Mouse (Mus musculus) myocyte (in vitro differentiated cells): ENCODE data around the gene Mfn1. TPM values are rescaled to one million over a fixed set of nuclear protein-coding genes. Genes with fewer than 3 reads are reported as not detected.

Experiments used
- H3K27me3 ChIP-seq: one replicate; pipeline ENCODE4 v1.6.1; 2011; ENCODE audit not compliant: control insufficient read depth, insufficient read depth, insufficient read length
- H3K36me3 ChIP-seq: one replicate; pipeline ENCODE4 v1.6.1; 2011; ENCODE audit not compliant: control insufficient read depth, insufficient read depth
- H3K4me2 ChIP-seq: one replicate; pipeline ENCODE4 v1.6.1; 2011; ENCODE audit warnings: low read depth, control low read depth
- H3K4me3 ChIP-seq: one replicate; pipeline ENCODE4 v1.5.1; 2011; ENCODE audit warnings: mild to moderate bottlenecking, control low read depth, moderate library complexity
- H3K79me2 ChIP-seq: one replicate; pipeline ENCODE4 v1.6.1; 2011; ENCODE audit not compliant: control insufficient read depth, insufficient read depth
- H3ac ChIP-seq: one replicate; pipeline ENCODE4 v1.6.1; 2011; ENCODE audit not compliant: control insufficient read depth, insufficient read length
- CEBPB ChIP-seq: IDR thresholded peaks from 2 replicates; pipeline ENCODE4 v1.6.1; 2011; ENCODE audit warnings: mild to moderate bottlenecking, moderate library complexity; ENCODE audit not compliant: poor library complexity, insufficient read depth, severe bottlenecking
- E2F4 ChIP-seq: IDR thresholded peaks from one replicate; pipeline ENCODE4 v1.6.1; 2011; ENCODE audit warnings: mild to moderate bottlenecking, control low read depth, moderate library complexity; ENCODE audit not compliant: insufficient read depth
- MAX ChIP-seq: IDR thresholded peaks from one replicate; pipeline ENCODE4 v1.6.1; 2011; ENCODE audit warnings: low read depth, mild to moderate bottlenecking, control low read depth
- MYOD1 ChIP-seq, 3 experiments: IDR thresholded peaks; one replicate each; pipeline ENCODE4 v1.6.1; 2011; ENCODE audit warnings: control low read depth in 2 of 3, low read depth in 2 of 3, mild to moderate bottlenecking in 2 of 3, moderate library complexity in 1 of 3; ENCODE audit not compliant: insufficient read length in 2 of 3, control insufficient read depth in 1 of 3
- MYOG ChIP-seq, 3 experiments: IDR thresholded peaks; one replicate each; pipeline ENCODE4 v1.6.1; 2011; ENCODE audit warnings: control low read depth in 2 of 3, low read depth in 2 of 3, mild to moderate bottlenecking in 2 of 3; ENCODE audit not compliant: insufficient read length in 2 of 3, control insufficient read depth in 1 of 3, insufficient read depth in 1 of 3
- POLR2A ChIP-seq: IDR thresholded peaks from one replicate; pipeline ENCODE4 v1.6.1; 2011; ENCODE audit warnings: low read depth, mild to moderate bottlenecking, control low read depth, moderate library complexity; ENCODE audit not compliant: insufficient read length
- POLR2AphosphoS2 ChIP-seq: IDR thresholded peaks from one replicate; pipeline ENCODE4 v1.6.1; 2011; ENCODE audit warnings: low read depth, control low read depth; ENCODE audit not compliant: insufficient read length
- REST ChIP-seq: IDR thresholded peaks from one replicate; pipeline ENCODE4 v1.6.1; 2011; ENCODE audit warnings: mild to moderate bottlenecking, control low read depth, moderate library complexity; ENCODE audit not compliant: insufficient read depth, insufficient read length
- SRF ChIP-seq: IDR thresholded peaks from one replicate; pipeline ENCODE4 v1.6.1; 2011; ENCODE audit warnings: low read depth; ENCODE audit not compliant: control insufficient read depth, insufficient read length
- TCF12 ChIP-seq: IDR thresholded peaks from one replicate; pipeline ENCODE4 v1.6.1; 2011; ENCODE audit warnings: mild to moderate bottlenecking, control low read depth; ENCODE audit not compliant: poor library complexity, insufficient read depth, severe bottlenecking
- TCF3 ChIP-seq: IDR thresholded peaks from one replicate; pipeline ENCODE4 v1.6.1; 2011; ENCODE audit warnings: low read depth, control low read depth; ENCODE audit not compliant: insufficient read length
- USF1 ChIP-seq: IDR thresholded peaks from one replicate; pipeline ENCODE4 v1.6.1; 2011; ENCODE audit warnings: low read depth, mild to moderate bottlenecking, control low read depth, moderate library complexity
- polyA plus RNA-seq: library from polyadenylated mRNA; unstranded; fragments of >200 nt; fragmentation: generic; extraction: Trizol; gene quantifications from one replicate; pipeline ENCODE4 v1.2.1, GENCODE M21; 2012; ENCODE audit warnings: missing spikeins

The Mfn1 gene
- polyA plus RNA-seq, 1 experiment, result 17.0 TPM

DNA sequence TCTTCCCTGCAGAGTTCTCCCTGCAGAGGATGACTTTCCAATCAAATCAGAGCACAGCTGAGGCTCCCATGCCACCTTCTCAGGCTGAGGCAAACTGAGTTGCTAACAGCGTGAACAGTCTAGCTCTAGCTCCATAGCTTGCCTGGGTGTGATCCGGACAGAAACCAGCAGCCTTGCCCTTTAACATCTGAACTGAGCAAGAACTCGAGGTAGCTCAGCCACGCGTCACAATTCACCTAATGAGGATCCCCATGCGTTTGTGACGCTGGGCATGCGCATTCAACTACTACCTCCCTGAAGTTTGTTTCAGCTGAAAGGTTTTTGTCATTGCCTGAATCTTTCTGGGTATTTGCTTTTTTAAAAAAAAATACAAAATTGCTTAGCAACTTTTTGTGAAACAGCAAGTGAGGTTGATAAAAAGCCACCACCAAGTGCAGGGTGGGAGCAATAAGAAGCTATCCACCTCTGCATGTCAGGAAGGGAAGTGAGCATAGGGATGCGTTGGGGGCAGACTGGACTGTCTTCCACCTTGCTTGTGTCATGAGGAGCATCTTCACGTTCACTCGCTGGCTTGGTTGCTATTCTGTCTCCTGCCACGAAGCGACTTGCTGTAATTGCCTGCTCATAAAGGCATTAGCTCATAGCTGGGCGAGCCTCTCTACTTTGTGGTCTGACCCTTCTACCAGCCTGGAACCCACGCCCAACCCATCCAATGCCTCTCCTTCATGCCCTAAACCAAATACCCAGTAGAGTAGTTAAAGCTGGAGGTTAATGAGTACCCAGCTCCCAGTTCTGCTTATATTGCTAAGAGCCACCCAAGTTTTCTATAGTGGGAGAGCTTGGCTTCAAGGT, 39.0 kb upstream of the Mfn1 start:
- no peak for TF ChIP-seq TCF3
- no peak for TF ChIP-seq USF1
- TF ChIP-seq REST, result no peak
- no peak for TF ChIP-seq MAX
- no peak for TF ChIP-seq MYOD1 (IDR thresholded peaks at IDR 0.05; ENCODE audit: control insufficient read depth in 1 of 3, insufficient read length in 2 of 3, low read depth in 2 of 3)
- TF ChIP-seq MYOG (IDR thresholded peaks at IDR 0.05; ENCODE audit: control insufficient read depth in 1 of 3, insufficient read depth in 1 of 3, insufficient read length in 2 of 3, low read depth in 2 of 3), result no peak
- no peak for TF ChIP-seq POLR2A
- no peak for TF ChIP-seq E2F4
- TF ChIP-seq SRF, result no peak
- no peak for TF ChIP-seq POLR2AphosphoS2
- TF ChIP-seq TCF12, result no peak
- no peak for TF ChIP-seq CEBPB
- Histone ChIP-seq H3K36me3 (no peaks in the 10 kb centered on the region), H3K4me2 (peak overlapping the region; percentile 62), H3ac (no peak overlapping the region), H3K4me3 (no peak overlapping the region), H3K27me3 (no peaks in the 10 kb centered on the region), H3K79me2 (no peaks in the 10 kb centered on the region)

DNA sequence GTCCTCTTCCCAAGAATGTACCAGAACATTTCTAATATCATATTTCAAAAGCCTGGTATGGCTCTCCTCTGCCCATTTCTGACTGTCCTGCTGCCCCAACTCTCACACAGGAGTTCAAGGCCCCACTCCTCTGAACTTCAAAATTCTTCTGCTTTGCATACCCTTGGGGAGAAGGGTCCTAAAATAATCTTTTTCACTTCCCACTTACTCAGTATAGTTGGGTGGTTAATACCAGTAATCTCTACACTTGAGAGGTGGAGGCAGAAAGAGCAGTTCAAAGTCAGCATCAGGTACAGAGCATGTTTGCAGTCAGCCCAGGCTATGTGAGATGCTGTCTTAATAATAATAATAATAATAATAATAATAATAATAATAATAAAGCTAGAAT, 38.3 kb upstream of the Mfn1 start:
- Histone ChIP-seq H3K36me3 (no peaks in the 10 kb centered on the region), H3K27me3 (no peaks in the 10 kb centered on the region), H3K4me3 (no peak overlapping the region), H3K79me2 (no peaks in the 10 kb centered on the region), H3K4me2 (peak overlapping the region; percentile 9), H3ac (no peak overlapping the region)
- TF ChIP-seq CEBPB, result no peak
- no peak for TF ChIP-seq POLR2AphosphoS2
- TF ChIP-seq USF1, result no peak
- TF ChIP-seq MAX, result no peak
- TF ChIP-seq POLR2A, result no peak
- no peak for TF ChIP-seq MYOD1 (IDR thresholded peaks at IDR 0.05; ENCODE audit: control insufficient read depth in 1 of 3, insufficient read length in 2 of 3, low read depth in 2 of 3)
- no peak for TF ChIP-seq REST
- no peak for TF ChIP-seq SRF
- TF ChIP-seq E2F4, result no peak
- no peak for TF ChIP-seq TCF12
- TF ChIP-seq TCF3, result no peak
- no peak for TF ChIP-seq MYOG (IDR thresholded peaks at IDR 0.05; ENCODE audit: control insufficient read depth in 1 of 3, insufficient read depth in 1 of 3, insufficient read length in 2 of 3, low read depth in 2 of 3)

DNA sequence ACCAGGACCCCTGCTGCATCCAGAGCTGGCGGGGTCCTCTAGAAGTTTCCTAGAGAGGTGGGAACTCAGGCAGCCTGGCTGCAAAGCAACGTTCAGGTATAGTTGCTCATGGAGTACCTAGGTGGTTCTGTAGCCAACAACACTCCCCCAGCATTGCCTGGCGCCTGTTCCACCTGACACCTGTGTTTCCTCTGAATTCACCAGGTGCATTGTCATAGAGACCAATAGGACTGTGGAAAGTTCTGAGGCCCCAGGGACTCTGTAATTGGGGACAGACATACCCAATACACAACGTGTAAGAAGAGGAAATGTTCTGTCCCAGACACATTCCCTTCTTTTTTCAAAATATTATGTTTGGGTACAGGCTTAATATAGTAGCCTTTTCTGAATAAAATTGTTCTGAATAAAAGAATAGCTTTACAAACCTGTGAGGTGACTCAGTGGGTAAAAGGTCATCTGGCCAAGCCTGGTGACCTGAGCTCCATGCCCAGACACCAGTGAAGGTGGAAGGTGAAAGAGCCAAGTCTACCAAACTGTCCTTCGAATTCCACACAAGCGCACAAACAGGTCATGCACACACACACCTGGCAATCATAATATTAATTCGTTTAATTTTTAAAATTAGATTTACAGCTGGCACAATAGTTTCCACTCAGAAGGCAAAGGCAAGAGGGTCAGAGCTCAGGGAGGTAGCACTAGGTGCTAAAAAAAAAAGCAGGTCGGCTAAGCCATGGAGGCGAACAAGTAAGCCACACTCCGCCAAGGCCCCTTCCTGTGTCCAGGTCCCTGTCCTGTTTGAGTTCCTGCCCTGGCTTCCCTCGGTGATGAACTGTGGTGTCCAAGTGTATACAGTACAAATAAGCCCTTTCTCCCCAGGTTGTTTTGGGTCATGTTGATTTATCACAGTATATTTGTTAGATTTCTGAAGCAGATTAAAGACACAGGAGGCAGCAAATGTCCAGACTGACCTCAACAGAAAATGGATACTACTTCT, 36.9 kb upstream of the Mfn1 start, which contains the start of gene Kcnmb3:
TSS of gene Kcnmb3 (minus strand) at position 135 of the 994 bp plus-strand sequence.
- no peak within 1 kb of the TSS for H3ac ChIP-seq
- H3K36me3 ChIP-seq, result no peaks in the 10 kb centered on the region
- no peaks in the 10 kb centered on the region for H3K79me2 ChIP-seq
- no peak for TF ChIP-seq TCF3
- TF ChIP-seq CEBPB, result no peak
- TF ChIP-seq REST, result no peak
- TF ChIP-seq MYOD1 (IDR thresholded peaks at IDR 0.05; ENCODE audit: control insufficient read depth in 1 of 3, insufficient read length in 2 of 3, low read depth in 2 of 3), result no peak
- no peak for TF ChIP-seq E2F4
- TF ChIP-seq TCF12, result no peak
- TF ChIP-seq MYOG (IDR thresholded peaks at IDR 0.05; ENCODE audit: control insufficient read depth in 1 of 3, insufficient read depth in 1 of 3, insufficient read length in 2 of 3, low read depth in 2 of 3), result no peak
- no peak for TF ChIP-seq MAX
- no peak for TF ChIP-seq USF1
- no peak for TF ChIP-seq POLR2AphosphoS2
- TF ChIP-seq SRF, result no peak
- TF ChIP-seq POLR2A, result no peak
- no peaks in the 10 kb centered on the region for H3K27me3 ChIP-seq
- H3K4me2 ChIP-seq, result no peak within 1 kb of the TSS
- H3K4me3 ChIP-seq, result no peak within 1 kb of the TSS

DNA sequence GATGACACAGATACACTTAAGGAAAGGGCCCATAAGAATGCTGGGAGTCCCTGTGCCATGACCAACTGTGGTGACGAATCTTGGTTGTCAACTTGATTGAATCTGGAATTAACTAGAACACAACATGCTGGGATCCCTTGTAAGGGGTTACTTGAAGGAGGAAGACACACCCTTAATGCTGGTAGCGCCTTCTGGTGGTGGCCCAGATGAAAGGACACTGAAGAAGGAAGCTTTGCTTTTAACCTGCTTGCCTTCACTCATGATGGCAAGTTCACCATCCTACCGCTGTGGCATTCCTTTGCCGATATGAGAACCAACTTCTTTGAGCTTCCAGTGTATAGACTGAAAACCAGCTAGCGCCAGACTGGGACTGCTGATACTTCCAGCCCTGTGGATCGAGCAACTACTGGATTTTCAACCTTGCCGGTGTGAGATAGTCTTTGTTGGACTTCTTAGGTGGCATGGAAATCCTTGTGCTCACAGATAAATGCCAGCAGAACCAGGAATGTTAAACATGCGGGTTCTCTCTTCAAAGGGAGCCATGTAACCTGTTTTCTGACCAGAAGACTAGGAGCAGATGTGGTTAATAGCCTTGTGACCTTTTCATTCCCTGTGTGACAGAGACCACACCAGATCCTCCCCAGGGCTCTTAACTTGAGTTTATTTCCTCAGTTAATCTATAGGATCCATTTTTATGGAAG, 34.7 kb upstream of the Mfn1 start:
- Histone ChIP-seq H3K36me3 (no peaks in the 10 kb centered on the region), H3K4me3 (no peak overlapping the region), H3K4me2 (no peak overlapping the region), H3K79me2 (no peaks in the 10 kb centered on the region), H3K27me3 (no peaks in the 10 kb centered on the region), H3ac (no peak overlapping the region)
- TF ChIP-seq TCF3, result no peak
- TF ChIP-seq MAX, result no peak
- TF ChIP-seq MYOD1 (IDR thresholded peaks at IDR 0.05; ENCODE audit: control insufficient read depth in 1 of 3, insufficient read length in 2 of 3, low read depth in 2 of 3), result no peak
